Mouse (Mus musculus) neural tube, embryonic 12.5 days (tissue): ENCODE data around the gene Ncan. TPM values are rescaled to one million over a fixed set of nuclear protein-coding genes. Genes with fewer than 3 reads are reported as not detected.
A peak's percentile ranks its signal among the peaks of the same experiment; 100 is the strongest.

Experiments used
- ATAC-seq: fragments of 200-750 bp; cut with Nextera tagmentation; 2 replicates; pipeline ENCODE4 v1.8.0; 2017; ENCODE audit warnings: low read depth, mild to moderate bottlenecking, moderate TSS enrichment, moderate library complexity; ENCODE audit not compliant: low FRiP score
- H3K27ac ChIP-seq: fragments of 300-500 bp; sonication (generic); 2 replicates; pipeline ENCODE4 v1.5.1; 2016
- H3K27me3 ChIP-seq: fragments of 300-500 bp; sonication (generic); replicated peaks from 2 replicates; pipeline ENCODE4 v1.6.1; 2016; ENCODE audit warnings: mild to moderate bottlenecking
- H3K36me3 ChIP-seq: fragments of 300-500 bp; sonication (generic); 2 replicates; pipeline ENCODE4 v1.6.1; 2016; ENCODE audit warnings: mild to moderate bottlenecking
- H3K4me1 ChIP-seq: fragments of 300-500 bp; sonication (generic); 2 replicates; pipeline ENCODE4 v1.6.1; 2016
- H3K4me2 ChIP-seq: fragments of 300-500 bp; sonication (generic); replicated peaks from 2 replicates; pipeline ENCODE4 v1.6.1; 2016; ENCODE audit warnings: mild to moderate bottlenecking
- H3K4me3 ChIP-seq: fragments of 300-500 bp; sonication (generic); 2 replicates; pipeline ENCODE4 v1.5.1; 2016
- H3K9ac ChIP-seq: fragments of 300-500 bp; sonication (generic); 2 replicates; pipeline ENCODE4 v1.6.1; 2016; ENCODE audit warnings: mild to moderate bottlenecking
- H3K9me3 ChIP-seq: fragments of 300-500 bp; sonication (generic); 2 replicates; pipeline ENCODE4 v1.6.1; 2016; ENCODE audit warnings: mild to moderate bottlenecking
- WGBS: fragments of 180-500 bp; shearing (Covaris S2); methylation state at CpG from one replicate; pipeline ENCODE4 v1.1.7; 2016; 5-methylcytosine and 5-hydroxymethylcytosine counted together
- polyA plus RNA-seq: library from polyadenylated mRNA; unstranded; fragments of >200 nt; fragmentation: Nextera tagmentation; extraction: Ambion mirVana; gene quantifications from 2 replicates; pipeline ENCODE4 v1.2.1, GENCODE M21; 2016

Ncan gene
- polyA plus RNA-seq, 1 experiment from 2014 or later: 93.9 TPM

- no peak overlapping the region for H3K9ac ChIP-seq
- 40% methylated on average over 9 of the region's 9 CpGs for WGBS
- H3K9me3 ChIP-seq: no peaks in the 10 kb centered on the region
- H3K4me2 ChIP-seq: no peak overlapping the region; the same call in 1 of the 2 replicates
- peaks cover 26% of the 10 kb centered on the region for H3K4me1 ChIP-seq
- no peak overlapping the region for H3K4me3 ChIP-seq
- peaks cover 3% of the 10 kb centered on the region; the same call in 1 of the 2 replicates for H3K36me3 ChIP-seq
- H3K27ac ChIP-seq: no peak overlapping the region
- peaks cover 62% of the 10 kb centered on the region for H3K27me3 ChIP-seq
- peak; percentile 37 for ATAC-seq
These were observed 31.2 kb downstream of the Ncan start for GRCm38 (mm10) chr8:70089296-70089960.

DNA sequence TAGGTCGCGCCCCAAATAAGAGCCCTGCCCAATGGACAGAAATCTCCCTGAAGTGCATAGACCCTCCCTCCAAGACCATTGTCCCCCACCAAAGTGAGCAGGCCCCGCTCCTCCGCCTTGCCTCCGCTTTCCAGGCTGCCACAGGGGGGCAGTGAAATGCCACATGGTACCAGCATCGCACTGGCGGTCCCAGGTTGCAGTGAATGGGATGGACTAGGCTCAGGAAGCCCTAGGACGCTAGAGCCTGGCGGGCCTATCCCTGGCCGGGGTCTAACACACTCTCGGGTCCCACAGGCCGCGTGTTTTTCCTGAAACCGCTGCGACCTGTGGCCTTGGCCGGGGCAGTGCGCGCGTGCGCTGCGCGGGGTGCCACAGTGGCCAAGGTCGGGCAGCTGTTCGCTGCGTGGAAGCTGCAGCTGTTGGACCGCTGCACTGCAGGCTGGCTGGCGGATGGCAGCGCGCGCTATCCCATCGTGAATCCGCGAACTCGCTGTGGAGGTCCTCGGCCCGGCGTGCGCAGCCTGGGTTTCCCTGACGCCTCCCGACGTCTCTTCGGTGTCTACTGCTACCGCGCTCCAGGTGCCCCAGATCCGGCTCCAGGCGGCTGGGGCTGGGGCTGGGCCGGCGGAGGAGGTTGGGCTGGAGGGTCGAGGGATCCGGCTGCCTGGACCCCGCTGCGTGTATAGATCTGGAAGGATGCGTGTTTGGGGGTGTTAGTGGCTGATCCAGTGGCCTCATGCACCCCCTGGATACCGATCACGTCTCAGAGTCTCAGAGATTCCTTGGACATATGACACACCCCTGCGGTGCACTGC lies 32.6 kb downstream of the Ncan start:
- peaks cover 74% of the 10 kb centered on the region for H3K27me3 ChIP-seq
- peak overlapping the region; percentile 64 for H3K4me2 ChIP-seq
- H3K9me3 ChIP-seq: no peaks in the 10 kb centered on the region
- peaks cover 39% of the 10 kb centered on the region for H3K4me1 ChIP-seq
- H3K9ac ChIP-seq: peak overlapping the region; percentile 13
- 4% methylated on average over 56 of the region's 56 CpGs for WGBS
- ATAC-seq: peak; percentile 54; the same call in 1 of the 2 replicates
- H3K36me3 ChIP-seq: no peaks in the 10 kb centered on the region
- H3K27ac ChIP-seq: no peak overlapping the region
- peak overlapping the region; percentile 28 for H3K4me3 ChIP-seq

GRCm38 (mm10) chr8:70087237-70087636 lies 33.4 kb downstream of the Ncan start:
- H3K4me3 ChIP-seq: no peak overlapping the region
- H3K27ac ChIP-seq: no peak overlapping the region
- WGBS: 7% methylated on average over 7 of the region's 7 CpGs
- H3K27me3 ChIP-seq: peaks cover 82% of the 10 kb centered on the region
- H3K9me3 ChIP-seq: no peaks in the 10 kb centered on the region
- no peak overlapping the region for H3K9ac ChIP-seq
- no peak overlapping the region for H3K4me2 ChIP-seq
- no peak for ATAC-seq
- no peaks in the 10 kb centered on the region for H3K36me3 ChIP-seq
- H3K4me1 ChIP-seq: peaks cover 39% of the 10 kb centered on the region

GRCm38 (mm10) chr8:70086151-70086550 lies 34.5 kb downstream of the Ncan start:
- peaks cover 39% of the 10 kb centered on the region for H3K4me1 ChIP-seq
- no peak overlapping the region for H3K4me3 ChIP-seq
- WGBS: 35% methylated on average over 1 of the region's 1 CpGs
- no peak overlapping the region for H3K4me2 ChIP-seq
- H3K27ac ChIP-seq: no peak overlapping the region
- H3K9me3 ChIP-seq: no peaks in the 10 kb centered on the region
- no peak overlapping the region for H3K9ac ChIP-seq
- H3K27me3 ChIP-seq: peaks cover 90% of the 10 kb centered on the region
- H3K36me3 ChIP-seq: no peaks in the 10 kb centered on the region
- ATAC-seq: no peak

- Histone ChIP-seq H3K4me1 (peaks cover 30% of the 10 kb centered on the region), H3K36me3 (no peaks in the 10 kb centered on the region), H3K9me3 (no peaks in the 10 kb centered on the region), H3K27me3 (peaks cover 80% of the 10 kb centered on the region), H3K9ac (peak overlapping the region; percentile 29; the same call in 1 of the 2 replicates), H3K4me3 (peak overlapping the region; percentile 37), H3K27ac (no peak overlapping the region), H3K4me2 (peak overlapping the region; percentile 69)
- 0 out of 2 replicates have a peak, but pooled peaks have one; percentile 14 for ATAC-seq
- WGBS: 1% methylated on average over 70 of the region's 71 CpGs
These were observed 36.2 kb downstream of the Ncan start for GRCm38 (mm10) chr8:70084191-70085065.

DNA sequence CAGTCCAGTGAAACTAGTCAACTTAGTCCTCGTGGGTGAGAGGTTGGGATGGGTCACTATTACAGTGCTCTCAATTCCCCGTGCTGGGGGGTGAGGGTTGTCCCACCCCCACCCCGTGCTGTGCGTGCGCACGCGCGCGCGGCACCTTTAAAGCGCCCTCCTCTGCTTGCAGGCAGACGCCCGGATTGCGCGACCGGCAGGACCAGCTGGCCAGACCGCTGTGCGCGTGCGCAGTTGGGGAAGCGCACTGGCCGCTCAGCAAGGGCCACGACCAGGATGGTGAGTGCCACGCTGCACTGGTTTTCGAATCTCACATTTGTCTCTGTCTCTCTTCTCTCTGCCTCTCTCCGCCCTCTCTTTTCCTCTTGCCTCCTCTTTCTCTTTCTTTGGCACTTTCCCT lies 37.4 kb downstream of the Ncan start, which contains the start of gene Hapln4:
Gene Hapln4, plus strand, starts transcription at position 173 of the 400 bp plus-strand sequence.
- H3K9ac ChIP-seq: peak within 1 kb of the TSS; percentile 29; the same call in 1 of the 2 replicates
- peaks cover 69% of the 10 kb centered on the region for H3K27me3 ChIP-seq
- peaks cover 26% of the 10 kb centered on the region for H3K4me1 ChIP-seq
- peak within 1 kb of the TSS; percentile 37 for H3K4me3 ChIP-seq
- H3K4me2 ChIP-seq: peak within 1 kb of the TSS; percentile 69
- no peaks in the 10 kb centered on the region for H3K9me3 ChIP-seq
- no peak within 1 kb of the TSS for H3K27ac ChIP-seq
- no peak for ATAC-seq
- under 1% methylated on average over 26 of the region's 26 CpGs for WGBS
- no peaks in the 10 kb centered on the region for H3K36me3 ChIP-seq

- Histone ChIP-seq H3K27me3 (peaks cover 56% of the 10 kb centered on the region), H3K4me3 (no peak overlapping the region), H3K4me1 (peaks cover 18% of the 10 kb centered on the region), H3K9ac (no peak overlapping the region), H3K9me3 (no peaks in the 10 kb centered on the region), H3K27ac (no peak overlapping the region), H3K4me2 (no peak overlapping the region), H3K36me3 (no peaks in the 10 kb centered on the region)
- no peak for ATAC-seq
- 95% methylated on average over 2 of the region's 2 CpGs for WGBS
These were observed 38.7 kb downstream of the Ncan start for GRCm38 (mm10) chr8:70081976-70082375.

DNA sequence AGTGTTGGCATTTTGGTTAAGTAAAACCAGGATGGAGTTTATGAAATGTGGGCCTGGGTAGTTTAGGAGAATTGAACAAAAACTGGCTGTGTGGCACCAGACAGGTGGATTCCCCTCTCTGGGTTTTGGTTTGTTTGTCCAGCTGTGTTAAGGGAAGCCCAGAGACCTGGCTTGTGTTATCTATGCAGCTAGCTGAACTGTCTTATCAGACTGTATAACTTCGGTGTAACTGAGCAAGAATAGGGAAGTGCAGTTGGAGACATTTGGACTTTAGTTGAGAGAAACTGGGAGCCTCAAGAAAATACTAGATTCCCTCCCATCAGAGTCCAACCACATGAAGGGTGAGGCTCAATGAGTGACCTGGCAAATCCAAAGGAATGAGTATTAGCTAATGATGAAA lies 47.0 kb downstream of the Ncan start:
- H3K9ac ChIP-seq: no peak overlapping the region
- H3K36me3 ChIP-seq: peaks cover 36% of the 10 kb centered on the region
- H3K4me3 ChIP-seq: no peak overlapping the region
- WGBS: 87% methylated on average over 1 of the region's 1 CpGs
- ATAC-seq: no peak
- H3K9me3 ChIP-seq: no peaks in the 10 kb centered on the region
- H3K27ac ChIP-seq: no peak overlapping the region
- no peak overlapping the region for H3K4me2 ChIP-seq
- no peaks in the 10 kb centered on the region for H3K27me3 ChIP-seq
- no peaks in the 10 kb centered on the region for H3K4me1 ChIP-seq

- Histone ChIP-seq H3K4me3 (no peak overlapping the region), H3K4me1 (no peaks in the 10 kb centered on the region), H3K27ac (no peak overlapping the region), H3K27me3 (no peaks in the 10 kb centered on the region), H3K9me3 (no peaks in the 10 kb centered on the region), H3K36me3 (peaks cover 42% of the 10 kb centered on the region), H3K4me2 (0 out of 2 replicates have a peak overlapping the region, but pooled peaks have one; percentile 25), H3K9ac (no peak overlapping the region)
- WGBS: 63% methylated on average over 8 of the region's 8 CpGs
- ATAC-seq: no peak
These were observed 47.6 kb downstream of the Ncan start for GRCm38 (mm10) chr8:70073120-70073519.

GRCm38 (mm10) chr8:70072441-70073069 lies 48.1 kb downstream of the Ncan start, which contains the start of gene Tm6sf2:
Gene Tm6sf2 (plus strand): TSS chr8:70072924.
- no peak for ATAC-seq
- peaks cover 48% of the 10 kb centered on the region for H3K36me3 ChIP-seq

GRCm38 (mm10) chr8:70071836-70072440 lies 48.7 kb downstream of the Ncan start:
- H3K4me3 ChIP-seq: no peak overlapping the region
- no peak for ATAC-seq
- H3K36me3 ChIP-seq: peaks cover 52% of the 10 kb centered on the region
- H3K4me1 ChIP-seq: no peaks in the 10 kb centered on the region
- WGBS: 89% methylated on average over 2 of the region's 2 CpGs
- no peaks in the 10 kb centered on the region for H3K9me3 ChIP-seq
- no peak overlapping the region for H3K27ac ChIP-seq
- no peak overlapping the region for H3K9ac ChIP-seq
- H3K4me2 ChIP-seq: no peak overlapping the region
- H3K27me3 ChIP-seq: no peaks in the 10 kb centered on the region

More at GRCm38 (mm10) chr8:70072441-70073069, 48.1 kb downstream of the Ncan start, which contains the start of gene Tm6sf2:
- no peak within 1 kb of the TSS for H3K4me3 ChIP-seq
- WGBS: 16% methylated on average over 21 of the region's 27 CpGs
- H3K9ac ChIP-seq: no peak within 1 kb of the TSS
- no peaks in the 10 kb centered on the region for H3K27me3 ChIP-seq
- H3K4me2 ChIP-seq: peak within 1 kb of the TSS; percentile 25; the same call in 1 of the 2 replicates
- no peaks in the 10 kb centered on the region for H3K9me3 ChIP-seq
- H3K4me1 ChIP-seq: no peaks in the 10 kb centered on the region
- no peak within 1 kb of the TSS for H3K27ac ChIP-seq
